Mouse (Mus musculus) left cerebral cortex, postnatal 10 days (tissue): ENCODE measurements around the gene Zc3h15. TPM values are rescaled to one million over a fixed set of nuclear protein-coding genes. Genes with fewer than 3 reads are reported as not detected.
"Not testable (repeated sequence)": the region's sequence is repeated elsewhere in the genome, so short reads cannot be mapped to it uniquely, and the experiment has no call there.

Experiments used
- DNase-seq, 2 experiments: peaks; one replicate each; pipeline ENCODE4 v3.0.0; 2021 to 2022; ENCODE audit warnings: low spot score in 2 of 2, mixed read lengths in 1 of 2; ENCODE audit errors: extremely low spot score in 1 of 2
- intact Hi-C: fragments of 180-260 bp; cut with DNase I; formaldehyde crosslinking; loops from one replicate; pipeline ENCODE4 v1.15.1; 2025
- total RNA-seq, 2 experiments: library from RNA; stranded (reverse); gene quantifications; 2 replicates each; pipeline ENCODE4 v1.2.3; 2021

Zc3h15 gene
- 100 to 1,000 TPM; 136 TPM for total RNA-seq

- intact Hi-C loops = no loop called here
- DNase-seq = peak; percentile 89 to 97
Observed at GRCm38 (mm10) chr2:83644276-83645252, at the start of gene Zc3h15. Zc3h15 (plus strand) TSS chr2:83644435.

- intact Hi-C loops = no loop called here
- no peak for DNase-seq
Observed at GRCm38 (mm10) chr2:83620558-83621367, 23.5 kb upstream of the Zc3h15 start.

GRCm38 (mm10) chr2:83621511-83621910, 22.7 kb upstream of the Zc3h15 start:
- DNase-seq = no peak
- intact Hi-C loops = no loop called here

- intact Hi-C loops = no loop called here
- no peak for DNase-seq
Observed at GRCm38 (mm10) chr2:83622792-83623191, 21.4 kb upstream of the Zc3h15 start.

- DNase-seq = no peak
- intact Hi-C loops = no loop called here
Observed at GRCm38 (mm10) chr2:83624045-83624444, 20.2 kb upstream of the Zc3h15 start.

GRCm38 (mm10) chr2:83625226-83626108, 18.8 kb upstream of the Zc3h15 start:
- intact Hi-C loops = no loop called here
- DNase-seq = peak; percentile 22 to 77

- intact Hi-C loops = no loop called here
Observed at GRCm38 (mm10) chr2:83626881-83627280, 17.4 kb upstream of the Zc3h15 start.

GRCm38 (mm10) chr2:83627495-83627894, 16.7 kb upstream of the Zc3h15 start:
- DNase-seq = no peak
- intact Hi-C loops = no loop called here

More at GRCm38 (mm10) chr2:83626881-83627280, 17.4 kb upstream of the Zc3h15 start:
- DNase-seq = no peak

GRCm38 (mm10) chr2:83627932-83628331, 16.3 kb upstream of the Zc3h15 start:
- DNase-seq = no peak
- intact Hi-C loops = no loop called here

GRCm38 (mm10) chr2:83641993-83642392, 2.2 kb upstream of the Zc3h15 start:
- intact Hi-C loops = no loop called here
- DNase-seq = no peak

- DNase-seq = no peak
- intact Hi-C loops = no loop called here
Observed at GRCm38 (mm10) chr2:83648916-83649315, 4.7 kb downstream of the Zc3h15 start.

GRCm38 (mm10) chr2:83652606-83653005, 8.4 kb downstream of the Zc3h15 start:
- no peak for DNase-seq
- intact Hi-C loops = no loop called here

GRCm38 (mm10) chr2:83659279-83659678, 15.0 kb downstream of the Zc3h15 start:
- intact Hi-C loops = loop anchor here (5.0 kb wide), 1 partner anchor 113 kb away; no protein-coding TSS in a partner anchor
- no peak for DNase-seq

- DNase-seq = no peak
- intact Hi-C loops = no loop called here
Observed at GRCm38 (mm10) chr2:83660114-83660513, 15.9 kb downstream of the Zc3h15 start.

- intact Hi-C loops = no loop called here
- no peak for DNase-seq
Observed at GRCm38 (mm10) chr2:83661351-83661750, 17.1 kb downstream of the Zc3h15 start.

GRCm38 (mm10) chr2:83665051-83665450, 20.8 kb downstream of the Zc3h15 start:
- intact Hi-C loops, DNase-seq: not testable (repeated sequence)

- intact Hi-C loops = no loop called here
- no peak for DNase-seq
Observed at GRCm38 (mm10) chr2:83667430-83667829, 23.2 kb downstream of the Zc3h15 start.

- no peak for DNase-seq
- intact Hi-C loops = no loop called here
Observed at GRCm38 (mm10) chr2:83668052-83668451, 23.8 kb downstream of the Zc3h15 start.

GRCm38 (mm10) chr2:83669988-83670387, 25.8 kb downstream of the Zc3h15 start:
- no peak for DNase-seq
- intact Hi-C loops = no loop called here
